Mouse (Mus musculus) mouse embryonic stem cell (cell line): ENCODE results near the gene Lair1.
"Not testable (repeated sequence)": the region's sequence is repeated elsewhere in the genome, so short reads cannot be mapped to it uniquely, and the experiment has no call there.

Experiments
- in situ Hi-C, 2 experiments: fragments of 300-500 bp; cut with MboI; formaldehyde crosslinking; loops; 1 replicate in 1 of 2; 3 replicates in 1 of 2; pipeline ENCODE4 v1.14.3; 2019 to 2020; ENCODE audit warnings: low sequenced_read_pairs in 2 of 2, low pct_unique_long_range_greater_than_20kb in 1 of 2, mixed read lengths in 1 of 2; ENCODE audit not compliant: unreplicated experiment in 1 of 2

Lair1 gene

DNA sequence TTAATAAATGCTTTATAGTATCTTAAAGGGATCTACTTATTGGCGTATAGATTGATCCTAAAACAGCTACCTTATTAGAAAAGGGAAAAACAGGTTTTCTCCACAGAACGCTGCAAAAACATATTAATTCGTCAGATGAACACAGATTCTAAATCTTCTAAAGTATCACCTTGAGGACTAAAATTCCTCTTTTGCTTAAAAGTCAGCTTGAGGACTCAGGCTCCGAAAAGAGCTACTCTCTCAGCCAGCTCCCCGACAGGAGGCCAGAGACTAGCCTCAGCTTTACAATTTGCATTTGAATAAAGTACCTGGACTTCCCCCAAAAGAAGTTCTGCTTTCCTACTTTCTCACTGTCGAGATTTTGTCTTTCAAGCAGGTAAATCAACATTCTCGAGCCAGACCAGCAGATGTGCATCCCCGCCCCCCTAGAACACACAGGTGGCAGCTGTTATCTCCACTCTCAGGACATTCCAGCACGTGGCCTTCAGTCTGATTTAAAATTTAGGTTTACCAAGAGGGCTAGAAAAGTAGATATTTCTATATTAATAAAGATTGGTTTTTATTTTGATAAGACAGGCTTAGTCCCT lies 2.3 kb downstream of the Lair1 start:
- in situ Hi-C loops = not testable (repeated sequence)

DNA sequence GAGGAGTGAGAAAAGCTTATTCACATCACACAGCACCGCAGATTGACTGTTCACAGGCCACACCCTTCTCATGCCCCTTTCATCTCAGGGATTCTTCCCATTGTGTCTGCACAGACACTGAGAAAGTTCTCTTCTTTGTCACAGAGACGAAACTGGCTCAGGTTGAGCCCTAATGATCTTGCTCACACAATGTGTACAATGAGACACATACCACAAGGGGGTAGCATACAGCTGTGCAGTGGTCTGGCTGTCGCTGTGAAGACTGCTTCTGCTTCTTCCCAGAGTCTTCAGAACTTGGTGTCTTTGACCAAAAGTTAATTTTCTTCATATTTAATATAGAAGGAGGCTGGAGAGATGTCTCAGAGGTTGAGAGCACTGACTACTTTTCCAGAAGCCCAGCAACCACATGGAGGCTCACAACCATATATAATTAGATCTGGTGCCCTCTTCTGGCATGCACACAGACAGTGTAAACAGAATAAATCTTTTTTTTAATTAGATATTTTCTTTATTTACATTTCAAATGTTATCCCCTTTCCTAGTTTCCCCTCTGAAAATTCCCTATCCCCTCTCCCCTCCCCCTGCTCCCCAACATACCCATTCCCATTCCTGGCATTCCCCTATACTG lies 36.1 kb downstream of the Lair1 start:
- in situ Hi-C loops = no loop called here

DNA sequence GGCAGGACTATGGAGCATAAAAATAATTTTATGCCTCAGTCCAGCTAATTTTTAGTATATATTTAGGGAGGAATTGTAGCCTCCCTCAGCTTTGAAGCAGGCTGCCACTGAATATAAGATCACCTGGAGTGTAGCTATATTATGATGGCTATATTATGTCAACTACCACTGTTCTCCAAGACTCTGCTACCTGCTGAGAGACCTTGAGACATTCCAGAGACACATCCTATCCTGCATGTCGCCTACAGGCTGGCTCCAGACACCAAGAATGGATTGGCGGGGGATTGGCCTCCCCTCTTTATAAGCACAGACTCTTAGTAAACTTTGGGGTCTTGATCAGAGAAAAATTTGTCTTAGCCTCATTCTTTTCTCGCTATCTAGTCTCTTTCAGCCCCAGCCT lies 58.4 kb downstream of the Lair1 start:
- in situ Hi-C loops = not testable (repeated sequence)

DNA sequence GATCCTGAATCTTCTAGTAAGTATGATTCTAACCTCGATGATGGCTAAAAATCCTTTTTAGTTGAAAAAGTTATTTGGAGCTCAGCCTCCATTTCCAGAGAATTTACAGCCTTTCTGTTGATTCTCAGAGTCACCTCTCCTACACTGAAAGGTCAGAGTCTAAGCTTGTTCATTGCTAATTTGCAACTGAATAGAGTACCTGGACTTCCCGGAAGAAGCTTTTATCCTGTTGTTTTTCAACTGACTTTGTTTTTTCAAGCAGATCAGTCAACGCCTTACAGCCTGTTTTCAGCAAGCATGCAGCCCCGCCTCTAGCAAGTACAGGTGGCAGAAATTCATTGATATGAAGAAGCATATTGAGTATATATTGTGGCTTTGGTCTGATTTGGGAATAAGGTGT lies 59.0 kb downstream of the Lair1 start:
- in situ Hi-C loops = not testable (repeated sequence)

DNA sequence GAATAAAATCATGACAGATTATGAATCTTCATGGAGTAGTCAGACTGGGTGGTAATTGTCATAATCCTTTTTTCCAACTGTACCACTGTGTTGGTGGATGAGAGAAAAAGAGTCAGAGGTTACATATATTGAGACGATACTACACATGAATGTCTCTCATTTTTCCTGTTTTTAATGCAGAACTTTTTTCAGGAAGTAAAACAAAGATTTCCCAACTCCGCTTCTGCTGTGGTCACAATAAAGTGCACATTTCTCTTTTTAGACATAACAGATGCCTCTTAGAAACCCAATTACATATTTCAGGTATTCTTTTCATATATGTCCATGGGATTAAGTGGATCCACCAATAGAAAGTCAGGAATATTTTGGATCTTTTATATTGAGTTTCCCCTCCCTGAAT lies 101.0 kb downstream of the Lair1 start:
- in situ Hi-C loops = no loop called here

DNA sequence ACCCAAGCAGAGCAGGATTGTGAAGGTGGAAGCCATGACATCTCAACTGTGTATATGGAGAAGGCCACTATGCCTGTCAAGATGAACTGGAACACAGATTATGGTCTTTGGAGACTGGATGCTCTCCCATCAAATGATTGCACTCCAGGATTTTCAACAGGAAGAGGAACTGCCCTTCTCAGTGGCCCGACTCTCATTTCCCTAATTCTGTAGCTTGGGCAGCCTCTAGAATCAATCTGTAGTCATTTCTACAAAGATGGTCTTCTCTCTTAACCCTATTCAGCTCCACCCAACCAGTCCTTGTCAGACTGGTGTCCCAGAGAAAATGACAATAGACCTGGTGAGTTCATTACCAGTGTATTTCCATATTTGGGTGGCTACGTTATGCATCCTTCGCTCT lies 105.6 kb downstream of the Lair1 start:
- in situ Hi-C loops = no loop called here
